Mouse (Mus musculus) embryonic fibroblast, embryonic 13.5 days (primary cell): ENCODE measurements around the gene Cdca3. TPM values are rescaled to one million over a fixed set of nuclear protein-coding genes. Genes with fewer than 3 reads are reported as not detected.
"Not testable (repeated sequence)": the region's sequence is repeated elsewhere in the genome, so short reads cannot be mapped to it uniquely, and the experiment has no call there.

Experiments used
- H3K27ac ChIP-seq: 2 replicates; pipeline ENCODE4 v1.5.1; 2012; ENCODE audit warnings: low read length, control low read depth, inconsistent platforms; ENCODE audit not compliant: insufficient read depth
- H3K4me1 ChIP-seq: 2 replicates; pipeline ENCODE4 v1.6.1; 2011; ENCODE audit warnings: low read length; ENCODE audit not compliant: control insufficient read depth, insufficient read depth
- H3K4me3 ChIP-seq: 2 replicates; pipeline ENCODE4 v1.5.1; 2011; ENCODE audit warnings: mild to moderate bottlenecking, control low read depth, low read length; ENCODE audit not compliant: insufficient read depth
- CTCF ChIP-seq: IDR thresholded peaks from 2 replicates; pipeline ENCODE4 v1.5.1; 2011; ENCODE audit warnings: mild to moderate bottlenecking, control low read depth, low read length, moderate library complexity, borderline replicate concordance; ENCODE audit not compliant: insufficient read depth
- POLR2A ChIP-seq: IDR thresholded peaks from 2 replicates; pipeline ENCODE4 v1.6.1; 2011; ENCODE audit warnings: low read depth, mild to moderate bottlenecking, control low read depth, low read length, moderate library complexity
- polyA plus RNA-seq: library from polyadenylated mRNA; stranded (reverse); fragments of >200 nt; gene quantifications from 2 replicates; pipeline ENCODE4 v1.2.4, GENCODE M21; 2011; ENCODE audit warnings: low read depth; ENCODE audit not compliant: missing spikeins, insufficient read length

Gene Cdca3
- polyA plus RNA-seq, 1 experiment: 61.1 TPM

GRCm38 (mm10) chr6:124796200-124796599 lies 33.1 kb upstream of the Cdca3 start:
- H3K27ac ChIP-seq: no peak overlapping the region
- TF ChIP-seq CTCF (no peak), POLR2A (no peak)
- H3K4me1 ChIP-seq: no peaks in the 10 kb centered on the region
- no peak overlapping the region for H3K4me3 ChIP-seq

DNA sequence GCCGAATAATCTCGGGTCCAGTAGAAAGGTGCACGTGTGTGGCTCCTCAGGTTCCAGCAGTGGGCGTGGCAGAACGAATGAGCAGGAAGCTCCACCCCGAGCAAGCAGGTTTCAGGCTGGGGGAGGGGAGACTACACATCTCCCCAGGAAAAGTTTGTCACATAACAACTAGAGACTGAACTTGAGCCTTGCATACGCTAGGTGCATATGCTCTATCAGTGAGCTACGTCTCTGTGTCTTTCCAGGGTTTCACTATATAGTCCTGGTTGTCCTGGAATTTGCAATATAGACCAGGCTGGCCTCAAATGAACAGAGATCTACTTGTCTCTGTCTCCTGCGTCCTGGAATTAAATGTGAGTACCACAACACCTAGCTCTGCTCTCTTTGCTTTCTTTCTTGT lies 26.9 kb upstream of the Cdca3 start:
- H3K4me3 ChIP-seq: 0 out of 2 replicates have a peak overlapping the region, but pooled peaks have one; percentile 7
- not testable (repeated sequence) for H3K4me1 ChIP-seq, H3K27ac ChIP-seq

DNA sequence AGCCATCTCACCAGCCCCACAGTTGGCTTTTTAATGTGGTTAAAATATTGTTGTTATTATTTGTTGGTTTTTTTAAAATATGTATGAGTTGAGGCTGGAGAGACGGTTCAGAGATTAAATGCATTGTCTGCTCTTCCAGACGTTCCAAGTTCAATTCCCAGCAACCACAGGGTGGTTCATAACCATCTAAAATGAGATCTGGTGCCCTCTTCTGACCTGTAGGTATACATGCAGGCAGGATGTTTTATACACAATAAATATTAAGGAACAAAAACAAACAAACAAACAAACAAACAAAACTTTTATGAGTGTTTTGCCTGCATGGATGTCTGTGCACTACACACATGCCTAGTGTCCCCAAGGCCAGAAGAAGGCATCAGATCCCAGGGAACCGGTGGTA lies 26.3 kb upstream of the Cdca3 start:
- Histone ChIP-seq H3K27ac (no peak overlapping the region), H3K4me3 (no peak overlapping the region), H3K4me1 (peaks cover 9% of the 10 kb centered on the region)
- TF ChIP-seq POLR2A (no peak), CTCF (no peak)

DNA sequence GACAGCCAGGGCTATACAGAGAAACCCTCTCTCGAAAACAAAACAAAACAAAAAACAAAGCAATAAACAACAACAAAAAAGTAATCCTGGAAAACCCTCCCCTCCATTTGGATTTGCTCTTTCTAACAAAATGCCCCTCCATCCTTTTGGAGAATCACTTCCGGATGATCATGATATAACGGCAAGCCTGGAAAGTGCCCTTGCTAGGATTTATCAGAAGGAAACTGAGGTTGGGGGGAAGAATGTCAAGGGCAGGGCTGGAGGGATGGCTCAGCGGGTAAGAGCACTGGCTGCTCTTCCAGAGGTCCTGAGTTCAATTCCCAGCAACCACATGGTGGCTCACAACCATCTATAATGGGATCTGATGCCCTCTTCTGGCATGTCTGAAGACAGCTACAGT lies 25.7 kb upstream of the Cdca3 start:
- H3K4me3 ChIP-seq, H3K27ac ChIP-seq: not testable (repeated sequence)
- peaks cover 11% of the 10 kb centered on the region for H3K4me1 ChIP-seq

GRCm38 (mm10) chr6:124804341-124804740 lies 25.0 kb upstream of the Cdca3 start:
- TF ChIP-seq POLR2A (no peak), CTCF (no peak)
- peaks cover 11% of the 10 kb centered on the region for H3K4me1 ChIP-seq
- no peak overlapping the region for H3K4me3 ChIP-seq
- H3K27ac ChIP-seq: peak overlapping the region; percentile 94

DNA sequence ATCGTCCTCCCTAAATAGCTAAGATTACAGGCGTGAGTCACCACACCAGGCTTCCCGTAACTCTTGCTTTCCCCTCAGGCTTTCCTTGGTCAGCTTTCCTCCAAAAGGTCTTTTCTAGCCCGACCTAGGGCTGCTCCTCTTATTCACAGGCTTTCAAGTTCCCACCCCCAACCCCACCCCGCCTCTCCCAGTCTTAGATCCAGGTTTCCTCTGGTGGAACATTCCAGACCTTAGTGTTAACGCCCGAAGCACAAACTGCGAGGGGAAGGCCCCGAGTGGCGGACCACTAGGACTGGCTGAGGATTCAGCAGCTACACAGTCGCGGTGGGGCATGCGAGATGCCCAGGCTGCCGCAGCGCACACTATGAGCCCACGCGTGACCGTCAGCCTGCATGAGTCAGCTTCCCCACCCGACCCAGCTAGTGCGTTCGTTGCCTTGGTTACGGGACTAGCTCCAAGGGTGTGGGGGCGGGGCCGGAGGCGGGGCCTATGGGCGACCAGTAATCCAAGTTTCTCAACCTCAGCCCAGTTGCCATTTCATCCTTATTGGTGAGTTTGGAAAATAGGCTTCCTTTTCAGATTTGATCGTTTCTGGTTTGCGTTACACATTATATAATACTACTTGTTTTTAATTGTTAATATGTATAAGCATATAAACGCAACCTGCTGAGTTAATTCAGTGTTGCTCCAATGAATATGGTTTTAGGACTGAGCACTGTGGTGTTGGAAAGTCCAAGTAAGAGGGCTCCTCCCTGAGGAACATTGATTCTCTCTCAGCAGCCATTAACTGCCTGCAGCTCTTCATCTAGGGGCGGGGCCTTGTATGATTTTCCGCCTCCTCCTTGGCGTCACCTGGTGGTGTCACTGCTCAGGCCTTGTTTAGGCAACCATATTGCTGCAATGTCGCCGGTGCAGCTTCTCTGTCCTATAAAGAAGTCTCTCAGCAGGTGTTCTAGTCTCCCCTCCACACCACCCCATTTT lies 23.7 kb upstream of the Cdca3 start:
- peak overlapping the region; percentile 95 for H3K27ac ChIP-seq
- H3K4me1 ChIP-seq: peaks cover 11% of the 10 kb centered on the region
- peak overlapping the region; percentile 30 for H3K4me3 ChIP-seq

DNA sequence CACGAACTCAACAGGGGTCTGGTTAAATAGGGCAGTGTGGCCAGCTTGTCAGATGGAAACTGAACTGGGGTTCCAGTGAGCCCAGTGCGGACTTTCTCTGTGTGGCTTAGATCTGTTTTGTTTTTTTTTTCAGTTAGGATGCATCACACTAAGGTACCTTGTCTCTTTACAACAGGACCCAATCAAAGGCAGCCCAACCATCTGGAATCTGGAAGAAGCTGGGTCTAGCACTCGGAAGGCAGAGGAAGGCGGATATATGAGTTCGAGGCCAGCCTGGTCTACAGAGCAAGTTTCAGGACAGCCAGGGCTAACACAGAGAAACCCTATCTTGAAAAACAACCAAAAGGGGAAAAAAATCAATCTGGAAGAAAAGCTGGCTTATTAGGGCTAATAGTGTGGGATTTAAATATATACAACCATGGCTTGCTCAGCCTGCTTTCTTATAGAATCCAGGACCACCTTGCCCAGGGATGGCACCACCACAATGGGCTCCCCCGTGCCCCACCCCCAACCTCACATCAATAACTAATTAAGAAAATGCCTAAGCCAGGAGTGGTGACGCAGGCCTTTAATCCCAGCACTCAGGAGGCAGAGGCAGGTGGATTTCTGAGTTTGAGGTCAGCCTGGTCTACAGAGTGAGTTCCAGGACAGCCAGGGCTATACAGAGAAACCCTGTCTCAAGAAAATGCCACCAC lies 22.8 kb upstream of the Cdca3 start:
- no peak for TF ChIP-seq CTCF
- no peak for TF ChIP-seq POLR2A
- Histone ChIP-seq H3K27ac (peak overlapping the region; percentile 95), H3K4me1 (peaks cover 11% of the 10 kb centered on the region), H3K4me3 (peak overlapping the region; percentile 3; the same call in 1 of the 2 replicates)

More for the DNA sequence above, 23.7 kb upstream of the Cdca3 start:
- TF ChIP-seq CTCF (peak; percentile 20; the same call in 1 of the 2 replicates), POLR2A (peak; percentile 73)

- Histone ChIP-seq H3K27ac (peak overlapping the region; percentile 94), H3K4me3 (no peak overlapping the region), H3K4me1 (peaks cover 10% of the 10 kb centered on the region)
- no peak for TF ChIP-seq CTCF
- TF ChIP-seq POLR2A: no peak
These were observed 22.0 kb upstream of the Cdca3 start for GRCm38 (mm10) chr6:124807366-124807765.

- Histone ChIP-seq H3K27ac (peak overlapping the region; percentile 94), H3K4me1 (peaks cover 8% of the 10 kb centered on the region), H3K4me3 (no peak overlapping the region)
- TF ChIP-seq POLR2A (no peak), CTCF (no peak)
These were observed 21.4 kb upstream of the Cdca3 start for GRCm38 (mm10) chr6:124807986-124808357.
